Mouse (Mus musculus): Measurements from ENCODE around the gene Sult1b1. TPM values are rescaled to one million over a fixed set of nuclear protein-coding genes. Genes with fewer than 3 reads are reported as not detected.
"Not testable (repeated sequence)": the region's sequence is repeated elsewhere in the genome, so short reads cannot be mapped to it uniquely, and the experiment has no call there.

Gene Sult1b1
- polyA plus RNA-seq, 1 experiment from 2014 or later: not detected

- no peaks in the 10 kb centered on the region for H3K79me2 ChIP-seq (ENCODE audit: inconsistent target)
- H3K36me3 ChIP-seq (ENCODE audit: inconsistent target): no peaks in the 10 kb centered on the region
- 71% methylated on average over 1 of the region's 1 CpGs for WGBS (ENCODE audit: missing documents)
- no peak overlapping the region for H3K4me3 ChIP-seq (ENCODE audit: inconsistent target)
- H3K27ac ChIP-seq: no peak overlapping the region
These were observed 35.3 kb downstream of the Sult1b1 start for GRCm38 (mm10) chr5:87502687-87503086.

DNA sequence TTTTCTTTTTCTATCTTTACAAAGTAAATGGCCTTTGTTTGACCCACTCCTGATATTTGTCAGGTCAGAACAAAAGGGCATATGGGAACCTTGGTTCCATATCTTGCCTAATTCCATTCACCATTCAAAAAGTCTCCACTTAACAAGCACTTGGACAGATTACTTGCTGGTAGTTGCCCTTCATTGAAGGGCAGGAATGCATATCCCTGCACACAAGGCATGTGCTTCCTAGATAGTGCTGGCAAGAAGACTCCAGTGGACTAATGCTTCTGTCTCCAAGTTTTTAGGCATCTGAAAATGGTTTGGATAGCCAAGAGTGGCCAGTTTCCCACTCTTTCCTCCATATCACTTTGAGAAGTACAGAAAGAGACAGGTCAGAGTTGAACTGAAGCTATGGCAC, 38.7 kb downstream of the Sult1b1 start:
- Histone ChIP-seq H3K36me3 (ENCODE audit: inconsistent target) (no peaks in the 10 kb centered on the region), H3K79me2 (ENCODE audit: inconsistent target) (no peaks in the 10 kb centered on the region), H3K27ac (no peak overlapping the region), H3K4me3 (ENCODE audit: inconsistent target) (no peak overlapping the region)

DNA sequence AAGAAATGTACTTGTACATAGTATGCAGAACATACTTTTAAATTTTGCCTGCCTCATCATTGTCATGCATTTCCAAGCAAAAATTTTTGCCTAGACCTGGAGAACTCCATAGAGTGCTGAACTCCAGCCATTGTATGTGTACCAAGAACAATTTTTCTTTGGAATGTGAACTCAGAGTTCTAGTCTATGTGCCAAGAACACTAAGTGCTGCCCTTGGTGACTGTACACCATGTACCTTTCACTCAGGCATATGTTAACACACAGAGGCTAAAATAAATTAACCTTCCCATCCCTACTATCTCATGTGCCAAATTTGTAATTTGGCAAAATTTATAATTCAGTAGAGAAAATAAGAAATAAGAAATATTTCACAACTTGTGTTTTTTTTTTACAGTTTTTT, 39.1 kb downstream of the Sult1b1 start:
- Histone ChIP-seq H3K79me2 (ENCODE audit: inconsistent target) (no peaks in the 10 kb centered on the region), H3K36me3 (ENCODE audit: inconsistent target) (no peaks in the 10 kb centered on the region)

GRCm38 (mm10) chr5:87490771-87491170, 47.2 kb downstream of the Sult1b1 start, which contains the start of gene Ugt2a1:
Gene Ugt2a1 (minus strand): TSS chr5:87490871.
- no peak within 1 kb of the TSS for H3K27ac ChIP-seq
- no peaks in the 10 kb centered on the region for H3K36me3 ChIP-seq (ENCODE audit: inconsistent target)
- 78% methylated on average over 1 of the region's 1 CpGs for whole genome bisulfite sequencing (ENCODE audit: missing documents)
- no peak within 1 kb of the TSS for H3K4me3 ChIP-seq (ENCODE audit: inconsistent target)
- no peaks in the 10 kb centered on the region for H3K79me2 ChIP-seq (ENCODE audit: inconsistent target)

More for the DNA sequence above, 39.1 kb downstream of the Sult1b1 start:
- no peak overlapping the region for H3K4me3 ChIP-seq (ENCODE audit: inconsistent target)
- no peak overlapping the region for H3K27ac ChIP-seq

DNA sequence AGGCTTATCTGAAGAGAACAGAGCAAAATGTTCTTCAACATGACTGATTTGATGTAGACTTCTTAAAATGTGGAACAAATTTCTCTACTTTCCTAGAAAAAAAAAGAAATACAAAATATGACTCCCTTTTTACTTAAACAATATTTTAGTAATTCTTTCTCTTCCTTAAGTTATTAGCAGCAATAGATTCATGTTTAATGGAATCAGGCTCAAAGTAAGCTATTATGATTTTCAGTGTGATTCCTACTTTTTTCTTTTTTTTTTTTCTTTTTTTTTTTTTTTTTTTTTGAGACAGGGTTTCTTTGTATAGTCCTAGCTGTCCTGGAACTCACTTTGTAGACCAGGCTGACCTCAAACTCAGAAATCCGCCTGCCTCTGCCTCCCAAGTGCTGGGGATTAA, 51.3 kb downstream of the Sult1b1 start, which contains the start of gene Gm43638:
TSS of gene Gm43638 (minus strand) at position 101 of the 400 bp plus-strand sequence.
- H3K79me2 ChIP-seq (ENCODE audit: inconsistent target); H3K27ac ChIP-seq; H3K4me3 ChIP-seq (ENCODE audit: inconsistent target); H3K36me3 ChIP-seq (ENCODE audit: inconsistent target): not testable (repeated sequence)
- 80% methylated on average over 1 of the region's 1 CpGs for WGBS (ENCODE audit: missing documents)

GRCm38 (mm10) chr5:87482160-87482559, 55.8 kb downstream of the Sult1b1 start, which contains the start of gene Ugt2a2:
Gene Ugt2a2 (minus strand): TSS chr5:87482260.
- WGBS (ENCODE audit: missing documents): 86% methylated on average over 5 of the region's 5 CpGs
- Histone ChIP-seq H3K4me3 (ENCODE audit: inconsistent target) (no peak within 1 kb of the TSS), H3K79me2 (ENCODE audit: inconsistent target) (no peaks in the 10 kb centered on the region), H3K27ac (no peak within 1 kb of the TSS), H3K36me3 (ENCODE audit: inconsistent target) (no peaks in the 10 kb centered on the region)

Other genes with a start within 250 kb of the Sult1b1 start
- gene Ugt2a3, start 201.0 kb downstream of the Sult1b1 start, polyA plus RNA-seq (2018): not detected in 3 replicates
- gene Ugt2b38, start 114.0 kb downstream of the Sult1b1 start, polyA plus RNA-seq (2018): not detected in 3 replicates
- gene Ugt2a2, start 55.9 kb downstream of the Sult1b1 start, polyA plus RNA-seq (2018): not detected in 3 replicates
- not detected in 3 replicates for gene Gm43638, start 51.4 kb downstream of the Sult1b1 start, polyA plus RNA-seq (2018)
- gene Ugt2a1, start 47.3 kb downstream of the Sult1b1 start, polyA plus RNA-seq (2018): not detected in 3 replicates
- not detected in 3 replicates for gene Sult1d1, start 30.8 kb upstream of the Sult1b1 start, polyA plus RNA-seq (2018)
- gene Sult1e1, start 53.4 kb upstream of the Sult1b1 start, polyA plus RNA-seq (2018): not detected in 3 replicates
- not detected in 3 replicates for gene Csn1s1, start 128.0 kb upstream of the Sult1b1 start, polyA plus RNA-seq (2018)
- not detected in 3 replicates for gene Csn2, start 161.4 kb upstream of the Sult1b1 start, polyA plus RNA-seq (2018)
- not detected in 3 replicates for gene Csn1s2a, start 236.4 kb upstream of the Sult1b1 start, polyA plus RNA-seq (2018)